Mouse (Mus musculus) cortical plate, adult 2 months (tissue): ENCODE measurements around the gene Rwdd3.

Source experiments
- CTCF ChIP-seq: fragments of 200-500 bp; IDR thresholded peaks from 2 replicates; pipeline ENCODE4 v1.5.1; 2011; ENCODE audit warnings: mild to moderate bottlenecking, control low read depth, low read length; ENCODE audit not compliant: insufficient read depth; ENCODE audit errors: extremely low read depth
- POLR2A ChIP-seq: fragments of 200-500 bp; IDR thresholded peaks from 2 replicates; pipeline ENCODE4 v1.6.1; 2011; ENCODE audit warnings: mild to moderate bottlenecking, low read length, control low read depth; ENCODE audit not compliant: insufficient read depth; ENCODE audit errors: extremely low read depth

- TF ChIP-seq POLR2A (no peak), CTCF (no peak)
Observed at GRCm38 (mm10) chr3:121168581-121168980, 2.9 kb downstream of the Rwdd3 start.
